ENCODE assay signal across 12 mouse cellular contexts in genomic region chr4:45423406-45423805, GRCm38 (mm10). TPM values are rescaled to one million over a fixed set of nuclear protein-coding genes. Genes with fewer than 3 reads are reported as not detected.
A peak's percentile ranks its signal among the peaks of the same experiment; 100 is the strongest.
DNase-seq lines count a peak whose midpoint lies in the region; ATAC-seq lines count a peak whose summit lies in the region.
"Had no signal": no experiment of that assay in that cellular context is flagged by ENCODE, and none has a peak within 500 bp of the region (broad histone marks: within the 10 kb centered on the region; RNA-seq: fewer than 3 reads in every experiment).

No protein-coding gene starts in this region.

- DNase-seq in kidney, adult 9 months: no peak
- DNase-seq in ES-CJ7 (ENCODE audit: low read depth, low spot score): peak; percentile 80
- peak; percentile 41 for DNase-seq in embryonic facial prominence, embryonic 14.5 days (ENCODE audit: low spot score)
- no peak for DNase-seq in left cerebral cortex, adult 8-10 months (ENCODE audit: low spot score in 2 of 2)
- DNase-seq in thymus, postnatal 14 days: no peak
- DNase-seq: adrenal gland, postnatal 25 days; cerebellum, adult 9-10 months; right cerebral cortex, postnatal 25 days; thymus, postnatal 25 days had no signal

- peak overlapping the region; percentile 44; the same call in 1 of the 2 replicates for H3K27ac ChIP-seq in kidney, embryonic 16.5 days (ENCODE audit: low read length)
- H3K27ac ChIP-seq in embryonic facial prominence, embryonic 14.5 days (replicated peaks; ENCODE audit: low read depth, low read length): peak overlapping the region; percentile 39; the same call in 1 of the 2 replicates
- H3K27ac ChIP-seq in lung, embryonic 16.5 days (ENCODE audit: low read length): no peak overlapping the region
- H3K27ac ChIP-seq: limb, embryonic 15.5 days had no signal

- WGBS in kidney, embryonic 16.5 days: 39% methylated on average over 8 of the region's 8 CpGs
- WGBS in embryonic facial prominence, embryonic 14.5 days: 41% methylated on average over 5 of the region's 8 CpGs
- 38% methylated on average over 8 of the region's 8 CpGs for WGBS in lung, embryonic 16.5 days

- H3K4me2 ChIP-seq in kidney, embryonic 16.5 days (replicated peaks; ENCODE audit: low read depth, low read length): no peak overlapping the region
- H3K4me2 ChIP-seq in embryonic facial prominence, embryonic 14.5 days (ENCODE audit: low read depth, low read length): no peak overlapping the region
- no peak overlapping the region for H3K4me2 ChIP-seq in lung, embryonic 16.5 days (ENCODE audit: low read depth, low read length)
- H3K4me2 ChIP-seq: limb, embryonic 15.5 days had no signal

- no peaks in the 10 kb centered on the region for H3K27me3 ChIP-seq in kidney, embryonic 16.5 days (ENCODE audit: insufficient read depth, low read length)
- H3K27me3 ChIP-seq in embryonic facial prominence, embryonic 14.5 days (replicated peaks; ENCODE audit: control insufficient read depth, insufficient read depth, low read length): no peaks in the 10 kb centered on the region
- no peaks in the 10 kb centered on the region for H3K27me3 ChIP-seq in lung, embryonic 16.5 days (ENCODE audit: control insufficient read depth, insufficient read depth, low read depth, low read length)
- H3K27me3 ChIP-seq: limb, embryonic 15.5 days had no signal

- peaks cover 28% of the 10 kb centered on the region for H3K4me1 ChIP-seq in kidney, embryonic 16.5 days (ENCODE audit: insufficient read depth, low read length)
- H3K4me1 ChIP-seq in embryonic facial prominence, embryonic 14.5 days (ENCODE audit: control insufficient read depth, insufficient read depth, low read length): peaks cover 26% of the 10 kb centered on the region
- H3K4me1 ChIP-seq in lung, embryonic 16.5 days (replicated peaks; ENCODE audit: control insufficient read depth, insufficient read depth, low read length): peaks cover 37% of the 10 kb centered on the region

- no peak for ATAC-seq in kidney, embryonic 16.5 days (ENCODE audit: low FRiP score, low TSS enrichment)
- peak; percentile 47; the same call in 1 of the 2 replicates for ATAC-seq in embryonic facial prominence, embryonic 14.5 days (ENCODE audit: low read depth)
- peak; percentile 13; the same call in 1 of the 2 replicates for ATAC-seq in lung, embryonic 16.5 days (ENCODE audit: low read depth)

- no peaks in the 10 kb centered on the region for H3K9me3 ChIP-seq in kidney, embryonic 16.5 days (ENCODE audit: low read length)
- no peaks in the 10 kb centered on the region for H3K9me3 ChIP-seq in embryonic facial prominence, embryonic 14.5 days (ENCODE audit: control insufficient read depth, low read length)
- H3K9me3 ChIP-seq in lung, embryonic 16.5 days (ENCODE audit: control insufficient read depth, low read length): no peaks in the 10 kb centered on the region
- H3K9me3 ChIP-seq: limb, embryonic 15.5 days had no signal

- H3K4me3 ChIP-seq in kidney, embryonic 16.5 days (ENCODE audit: low read length): no peak overlapping the region
- H3K4me3 ChIP-seq in embryonic facial prominence, embryonic 14.5 days (ENCODE audit: low read depth, low read length): no peak overlapping the region
- H3K4me3 ChIP-seq in lung, embryonic 16.5 days (ENCODE audit: low read length): no peak overlapping the region
- H3K4me3 ChIP-seq: limb, embryonic 15.5 days had no signal

- H3K36me3 ChIP-seq in kidney, embryonic 16.5 days (ENCODE audit: insufficient read depth, low read length): no peaks in the 10 kb centered on the region
- H3K36me3 ChIP-seq in embryonic facial prominence, embryonic 14.5 days (ENCODE audit: control insufficient read depth, insufficient read depth, low read length): no peaks in the 10 kb centered on the region
- no peaks in the 10 kb centered on the region for H3K36me3 ChIP-seq in lung, embryonic 16.5 days (ENCODE audit: control insufficient read depth, insufficient read depth, low read length)
- H3K36me3 ChIP-seq: limb, embryonic 15.5 days had no signal

- no peak overlapping the region for H3K9ac ChIP-seq in kidney, embryonic 16.5 days (replicated peaks; ENCODE audit: low read length)
- H3K9ac ChIP-seq in embryonic facial prominence, embryonic 14.5 days (ENCODE audit: low read depth, low read length): peak overlapping the region; percentile 19; the same call in 1 of the 2 replicates
- no peak overlapping the region; the same call in 1 of the 2 replicates for H3K9ac ChIP-seq in lung, embryonic 16.5 days (ENCODE audit: low read length)
- H3K9ac ChIP-seq: limb, embryonic 15.5 days had no signal

RNA-seq across cellular contexts. Expression of gene Slc25a51, which starts 14.8 kb away (rescaled TPM):
- polyA plus RNA-seq in kidney, embryonic 16.5 days (2015; fragmentation: Nextera tagmentation; extraction: Ambion mirVana): 70.6 and 81.9 TPM in 2 replicates
- polyA plus RNA-seq in embryonic facial prominence, embryonic 14.5 days (2014; fragmentation: Nextera tagmentation; extraction: Ambion mirVana): 47.8 and 54.9 TPM in 2 replicates
- 69.4 and 75.7 TPM in 2 replicates for polyA plus RNA-seq in lung, embryonic 16.5 days (2015; fragmentation: Nextera tagmentation; extraction: Ambion mirVana)
- 100 to 1,000 TPM; 108 to 114 (median 111) TPM for total RNA-seq in left cerebral cortex, adult 8-10 months (2022)

Comparison
In these comparisons a context has a peak if more than half of its experiments do, and no peak if none do; other contexts are left out.
1. DNase-seq: peak in ES-CJ7 (single experiment) and embryonic facial prominence, embryonic 14.5 days (single experiment); none in kidney, adult 9 months (single experiment), left cerebral cortex, adult 8-10 months (0 of 2) and thymus, postnatal 14 days (single experiment).